In genomic region chr10:126980933-126981530, GRCm38 (mm10) we compare ENCODE assay signal across 8 mouse cellular contexts. TPM values are rescaled to one million over a fixed set of nuclear protein-coding genes. Genes with fewer than 3 reads are reported as not detected.
DNase-seq lines count a peak whose midpoint lies in the region; ATAC-seq and TF ChIP-seq lines count a peak whose summit lies in the region.

No protein-coding gene starts in this region.

- peak overlapping the region; percentile 94 for H3K9ac ChIP-seq in kidney, embryonic 15.5 days
- peak overlapping the region; percentile 92 for H3K9ac ChIP-seq in forebrain, postnatal 0 days
- H3K9ac ChIP-seq in midbrain, embryonic 12.5 days (replicated peaks), result peak overlapping the region; percentile 96

- H3K36me3 ChIP-seq in kidney, embryonic 15.5 days, result no peaks in the 10 kb centered on the region
- H3K36me3 ChIP-seq in forebrain, postnatal 0 days (ENCODE audit: insufficient read depth), result no peaks in the 10 kb centered on the region
- no peaks in the 10 kb centered on the region for H3K36me3 ChIP-seq in midbrain, embryonic 12.5 days

- ATAC-seq in kidney, embryonic 15.5 days (replicated peaks; ENCODE audit: low FRiP score), result no peak
- no peak for ATAC-seq in forebrain, postnatal 0 days
- no peak for ATAC-seq in midbrain, embryonic 12.5 days (ENCODE audit: low FRiP score, low read depth)

- H3K27ac ChIP-seq in kidney, embryonic 15.5 days, result peak overlapping the region; percentile 100
- peak overlapping the region; percentile 100 for H3K27ac ChIP-seq in forebrain, postnatal 0 days (ENCODE audit: low read depth, low read length)
- H3K27ac ChIP-seq in midbrain, embryonic 12.5 days (replicated peaks), result peak overlapping the region; percentile 99

- H3K4me2 ChIP-seq in kidney, embryonic 15.5 days, result peak overlapping the region; percentile 90
- peak overlapping the region; percentile 58 for H3K4me2 ChIP-seq in forebrain, postnatal 0 days (ENCODE audit: low read depth)
- H3K4me2 ChIP-seq in midbrain, embryonic 12.5 days (replicated peaks), result peak overlapping the region; percentile 83

- peaks cover 77% of the 10 kb centered on the region for H3K4me1 ChIP-seq in kidney, embryonic 15.5 days
- peaks cover 36% of the 10 kb centered on the region for H3K4me1 ChIP-seq in forebrain, postnatal 0 days (ENCODE audit: insufficient read depth)
- H3K4me1 ChIP-seq in midbrain, embryonic 12.5 days, result peaks cover 60% of the 10 kb centered on the region

- no peaks in the 10 kb centered on the region for H3K27me3 ChIP-seq in kidney, embryonic 15.5 days
- no peaks in the 10 kb centered on the region for H3K27me3 ChIP-seq in forebrain, postnatal 0 days (ENCODE audit: insufficient read depth, low read length)
- no peaks in the 10 kb centered on the region; the same call in 1 of the 2 replicates for H3K27me3 ChIP-seq in midbrain, embryonic 12.5 days

- WGBS in kidney, embryonic 15.5 days, result 5% methylated on average over 11 of the region's 11 CpGs
- 5% methylated on average over 11 of the region's 11 CpGs for WGBS in forebrain, postnatal 0 days
- 5% methylated on average over 11 of the region's 11 CpGs for WGBS in midbrain, embryonic 12.5 days

- DNase-seq in kidney, postnatal 14 days, result no peak
- peak; percentile 58 for DNase-seq in brain, adult 2 months (ENCODE audit: low read depth, low spot score)
- peak; percentile 50 for DNase-seq in forebrain, postnatal 0 days
- no peak for DNase-seq in spleen, postnatal 4 days (ENCODE audit: low spot score in 2 of 2)
- no peak for DNase-seq in frontal cortex, postnatal 10 days (ENCODE audit: low spot score in 2 of 2)
- no peak for DNase-seq in spleen, postnatal 10 days (ENCODE audit: low spot score in 2 of 2)

- H3K9me3 ChIP-seq in kidney, embryonic 15.5 days (replicated peaks), result no peaks in the 10 kb centered on the region
- no peaks in the 10 kb centered on the region for H3K9me3 ChIP-seq in forebrain, postnatal 0 days (ENCODE audit: low read length)
- H3K9me3 ChIP-seq in midbrain, embryonic 12.5 days, result no peaks in the 10 kb centered on the region

- TF ChIP-seq CTCF in forebrain, postnatal 0 days (IDR thresholded peaks at IDR 0.05; ENCODE audit: low read depth), result no peak

- H3K4me3 ChIP-seq in kidney, embryonic 15.5 days (replicated peaks), result peak overlapping the region; percentile 90
- H3K4me3 ChIP-seq in forebrain, postnatal 0 days (ENCODE audit: low read depth, low read length), result peak overlapping the region; percentile 99
- H3K4me3 ChIP-seq in midbrain, embryonic 12.5 days, result peak overlapping the region; percentile 100

RNA-seq across cellular contexts. Expression of gene Ctdsp2, which starts 2.5 kb away (rescaled TPM):
- polyA plus RNA-seq in kidney, embryonic 15.5 days (2015; fragmentation: Nextera tagmentation; extraction: Ambion mirVana), result 67.5 and 73.2 TPM in 2 replicates
- 45.9 and 56.0 TPM in 2 replicates for total RNA-seq in forebrain, postnatal 0 days (2014; rRNA removed)
- polyA plus RNA-seq in forebrain, postnatal 0 days (2015; fragmentation: Nextera tagmentation; extraction: Ambion mirVana), result 12.8 and 14.4 TPM in 2 replicates
- polyA plus RNA-seq in midbrain, embryonic 12.5 days (2016; fragmentation: Nextera tagmentation; extraction: Ambion mirVana), result 40.1 and 45.4 TPM in 2 replicates

RNA-seq across cellular contexts. Expression of gene Avil, which starts 19.5 kb away (rescaled TPM):
- 0.10 and 0.36 TPM in 2 replicates for polyA plus RNA-seq in kidney, embryonic 15.5 days (2015; fragmentation: Nextera tagmentation; extraction: Ambion mirVana)
- total RNA-seq in forebrain, postnatal 0 days (2014; rRNA removed), result 0.08 and 0.67 TPM in 2 replicates
- 0.18 and 0.24 TPM in 2 replicates for polyA plus RNA-seq in forebrain, postnatal 0 days (2015; fragmentation: Nextera tagmentation; extraction: Ambion mirVana)
- 3.1 and 3.4 TPM in 2 replicates for polyA plus RNA-seq in midbrain, embryonic 12.5 days (2016; fragmentation: Nextera tagmentation; extraction: Ambion mirVana)

RNA-seq across cellular contexts. Expression of gene Tsfm, which starts 49.6 kb away (rescaled TPM):
- 96.4 and 99.7 TPM in 2 replicates for polyA plus RNA-seq in kidney, embryonic 15.5 days (2015; fragmentation: Nextera tagmentation; extraction: Ambion mirVana)
- total RNA-seq in forebrain, postnatal 0 days (2014; rRNA removed), result 39.2 and 55.6 TPM in 2 replicates
- 45.8 and 52.1 TPM in 2 replicates for polyA plus RNA-seq in forebrain, postnatal 0 days (2015; fragmentation: Nextera tagmentation; extraction: Ambion mirVana)
- polyA plus RNA-seq in midbrain, embryonic 12.5 days (2016; fragmentation: Nextera tagmentation; extraction: Ambion mirVana), result 74.5 and 79.2 TPM in 2 replicates

Comparison
In these comparisons a context has a peak if more than half of its experiments do, and no peak if none do; other contexts are left out.
1. DNase-seq: peak in brain, adult 2 months (single experiment) and forebrain, postnatal 0 days (single experiment); none in kidney, postnatal 14 days (single experiment), spleen, postnatal 4 days (0 of 2), frontal cortex, postnatal 10 days (0 of 2) and spleen, postnatal 10 days (0 of 2).
2. Peak in every context shown above with its lines, with median percentiles within 50 percentile points of each other: H3K27ac ChIP-seq, H3K4me2 ChIP-seq, H3K4me3 ChIP-seq and H3K9ac ChIP-seq.